Mouse (Mus musculus) forebrain, embryonic 11.5 days (tissue): ENCODE data around the gene Gpr174. TPM values are rescaled to one million over a fixed set of nuclear protein-coding genes. Genes with fewer than 3 reads are reported as not detected.

Source experiments
- polyA plus RNA-seq: library from polyadenylated mRNA; unstranded; fragments of >200 nt; fragmentation: Nextera tagmentation; extraction: Ambion mirVana; gene quantifications from 2 replicates; pipeline ENCODE4 v1.2.1, GENCODE M21; 2014

Gpr174 gene
- polyA plus RNA-seq, 1 experiment from 2014 or later: not detected

Other genes starting within 250 kb of the Gpr174 start
- not detected in 2 replicates for gene P2ry10, start 167.4 kb upstream of the Gpr174 start, polyA plus RNA-seq
- gene P2ry10b, start 107.0 kb upstream of the Gpr174 start, polyA plus RNA-seq: 0.20 and 0.86 TPM in 2 replicates
- 87.6 and 94.8 TPM in 2 replicates for gene Itm2a, start 147.5 kb downstream of the Gpr174 start, polyA plus RNA-seq